Mouse (Mus musculus) neural tube, embryonic 11.5 days (tissue): Measurements from ENCODE around the gene Srcin1. TPM values are rescaled to one million over a fixed set of nuclear protein-coding genes. Genes with fewer than 3 reads are reported as not detected.

Experiments used
- polyA plus RNA-seq: library from polyadenylated mRNA; unstranded; fragments of >200 nt; fragmentation: Nextera tagmentation; extraction: Ambion mirVana; gene quantifications from 2 replicates; pipeline ENCODE4 v1.2.1, GENCODE M21; 2014

Srcin1 gene
- polyA plus RNA-seq, 1 experiment from 2014 or later, result 2.5 TPM

Other genes starting within 250 kb of the Srcin1 start
- gene Gpr179, start 224.1 kb downstream of the Srcin1 start, polyA plus RNA-seq, result 0.04 and 0.08 TPM in 2 replicates
- gene Socs7, start 213.6 kb downstream of the Srcin1 start, polyA plus RNA-seq, result 3.1 and 3.2 TPM in 2 replicates
- gene Arhgap23, start 160.7 kb downstream of the Srcin1 start, polyA plus RNA-seq, result 4.1 and 5.2 TPM in 2 replicates
- not detected in 2 replicates for gene 4933428G20Rik, start 75.8 kb downstream of the Srcin1 start, polyA plus RNA-seq
- gene Epop, start 53.5 kb upstream of the Srcin1 start, polyA plus RNA-seq, result 9.7 and 11.0 TPM in 2 replicates
- 3.9 and 4.5 TPM in 2 replicates for gene Mllt6, start 87.2 kb upstream of the Srcin1 start, polyA plus RNA-seq
- 20.2 and 21.1 TPM in 2 replicates for gene Cisd3, start 109.6 kb upstream of the Srcin1 start, polyA plus RNA-seq
- 17.5 and 17.8 TPM in 2 replicates for gene Pcgf2, start 124.3 kb upstream of the Srcin1 start, polyA plus RNA-seq
- gene Psmb3, start 127.2 kb upstream of the Srcin1 start, polyA plus RNA-seq, result 545 and 553 TPM in 2 replicates
- 2.0 and 2.8 TPM in 2 replicates for gene Pip4k2b, start 168.5 kb upstream of the Srcin1 start, polyA plus RNA-seq
- gene Cwc25, start 190.4 kb upstream of the Srcin1 start, polyA plus RNA-seq, result 13.3 and 13.7 TPM in 2 replicates
- not detected in 2 replicates for gene 1700001P01Rik, start 199.7 kb upstream of the Srcin1 start, polyA plus RNA-seq
- 453 and 457 TPM in 2 replicates for gene Rpl23, start 206.3 kb upstream of the Srcin1 start, polyA plus RNA-seq
- gene Lasp1, start 222.8 kb upstream of the Srcin1 start, polyA plus RNA-seq, result 68.8 and 73.1 TPM in 2 replicates